11 mouse cellular contexts compared by ENCODE assay signal in genomic region chr15:94107186-94107716, GRCm38 (mm10).
DNase-seq lines count a peak whose midpoint lies in the region; ATAC-seq lines count a peak whose summit lies in the region.
"Had no signal": no experiment of that assay in that cellular context is flagged by ENCODE, and none has a peak within 500 bp of the region (broad histone marks: within the 10 kb centered on the region; RNA-seq: fewer than 3 reads in every experiment).

No protein-coding gene starts in this region.

- peak; percentile 66 for DNase-seq in adrenal gland, postnatal 10 days
- DNase-seq in adrenal gland, adult 18-20 months (ENCODE audit: low spot score in 2 of 2) = no peak
- peak; percentile 14 for DNase-seq in kidney, postnatal 10 days
- no peak for DNase-seq in kidney, postnatal 4 days
- DNase-seq in gastrocnemius, postnatal 25 days = peak; percentile 31
- DNase-seq in kidney, postnatal 36 days = peak; percentile 1 to 21
- DNase-seq in left cerebral cortex, postnatal 10 days (ENCODE audit: extremely low spot score in 1 of 2, low spot score in 2 of 2) = no peak
- DNase-seq: cerebellum, adult 8-10 months; layer of hippocampus, postnatal 36 days had no signal

- ATAC-seq in inflammation-experienced regulatory T-cells, adult 6 months = no peak
- ATAC-seq: midbrain, embryonic 15.5 days had no signal

- intact Hi-C loops in left cerebral cortex, postnatal 10 days (cut with DNase I) = no loop called here

Comparison
In these comparisons a context has a peak if more than half of its experiments do, and no peak if none do; other contexts are left out.
1. DNase-seq: peak in adrenal gland, postnatal 10 days (single experiment), kidney, postnatal 10 days (single experiment), gastrocnemius, postnatal 25 days (single experiment) and kidney, postnatal 36 days (2 of 2); none in adrenal gland, adult 18-20 months (0 of 2), kidney, postnatal 4 days (0 of 2) and left cerebral cortex, postnatal 10 days (0 of 2).